Mouse (Mus musculus) erythroblast, embryonic 14.5 days (primary cell): Measurements from ENCODE around the gene Tmem184a. TPM values are rescaled to one million over a fixed set of nuclear protein-coding genes. Genes with fewer than 3 reads are reported as not detected.

Experiments used
- H3K27me3 ChIP-seq: 2 replicates; pipeline ENCODE4 v1.6.1; 2012; ENCODE audit warnings: inconsistent platforms; ENCODE audit not compliant: control insufficient read depth
- H3K36me3 ChIP-seq: 2 replicates; pipeline ENCODE4 v1.6.1; 2012; ENCODE audit warnings: mild to moderate bottlenecking, inconsistent platforms; ENCODE audit not compliant: control insufficient read depth
- H3K4me1 ChIP-seq: 2 replicates; pipeline ENCODE4 v1.6.1; 2012; ENCODE audit warnings: inconsistent platforms; ENCODE audit not compliant: control insufficient read depth
- H3K4me3 ChIP-seq: replicated peaks from 2 replicates; pipeline ENCODE3; 2012; ENCODE audit warnings: moderate library complexity, mild to moderate bottlenecking, inconsistent platforms
- H3K9me3 ChIP-seq: 2 replicates; pipeline ENCODE4 v1.6.1; 2012; ENCODE audit warnings: low read length, inconsistent platforms, mixed read lengths; ENCODE audit not compliant: control insufficient read depth
- GATA1 ChIP-seq: IDR thresholded peaks from 2 replicates; pipeline ENCODE4 v1.6.1; 2012; ENCODE audit warnings: low read length, inconsistent platforms, mixed read lengths
- TAL1 ChIP-seq: IDR thresholded peaks from 3 replicates; pipeline ENCODE4 v1.6.1; 2012; ENCODE audit warnings: low read length, inconsistent platforms, mixed read lengths
- polyA plus RNA-seq: library from polyadenylated mRNA; stranded (reverse); fragments of >175 nt; gene quantifications from 2 replicates; pipeline ENCODE4 v1.2.3, GENCODE M21; 2012

Tmem184a gene
- polyA plus RNA-seq, 1 experiment: 77.7 TPM

GRCm38 (mm10) chr5:139756135-139756534, 63.6 kb downstream of the Tmem184a start:
- peaks cover 100% of the 10 kb centered on the region for H3K36me3 ChIP-seq

GRCm38 (mm10) chr5:139754753-139755152, 65.0 kb downstream of the Tmem184a start:
- H3K4me1 ChIP-seq: peaks cover 36% of the 10 kb centered on the region

More at GRCm38 (mm10) chr5:139756135-139756534, 63.6 kb downstream of the Tmem184a start:
- Histone ChIP-seq H3K27me3 (no peaks in the 10 kb centered on the region), H3K4me3 (no peak overlapping the region), H3K9me3 (no peaks in the 10 kb centered on the region), H3K4me1 (peaks cover 25% of the 10 kb centered on the region)
- TF ChIP-seq TAL1 (no peak), GATA1 (no peak)

More at GRCm38 (mm10) chr5:139754753-139755152, 65.0 kb downstream of the Tmem184a start:
- Histone ChIP-seq H3K27me3 (no peaks in the 10 kb centered on the region), H3K4me3 (no peak overlapping the region), H3K9me3 (no peaks in the 10 kb centered on the region), H3K36me3 (peaks cover 100% of the 10 kb centered on the region)
- TF ChIP-seq TAL1: no peak
- no peak for TF ChIP-seq GATA1

Other genes starting within 250 kb of the Tmem184a start
- gene Micall2, start 83.6 kb downstream of the Tmem184a start, polyA plus RNA-seq: 24.6 and 34.4 TPM in 2 replicates
- gene Ints1, start 44.2 kb downstream of the Tmem184a start, polyA plus RNA-seq: 12.9 and 18.1 TPM in 2 replicates
- 20.0 and 22.5 TPM in 2 replicates for gene Mafk, start 28.4 kb downstream of the Tmem184a start, polyA plus RNA-seq
- gene Gm26938, start 6.5 kb upstream of the Tmem184a start, polyA plus RNA-seq: not detected in 2 replicates
- gene Psmg3, start 7.0 kb upstream of the Tmem184a start, polyA plus RNA-seq: 2.7 TPM in 2 replicates
- gene Elfn1, start 88.0 kb upstream of the Tmem184a start, polyA plus RNA-seq: not detected in 2 replicates